Mouse (Mus musculus) cerebellum, adult 11-12 months (tissue): Measurements from ENCODE around the gene Baz1b.

Source experiments
- DNase-seq: peaks from one replicate; pipeline ENCODE4 v3.0.0; 2022

The Baz1b gene

GRCm38 (mm10) chr5:135285211-135285610, 98.1 kb downstream of the Baz1b start:
- no peak for DNase-seq

GRCm38 (mm10) chr5:135286185-135286584, 99.1 kb downstream of the Baz1b start:
- peak; percentile 39 for DNase-seq

- DNase-seq = no peak
These were observed 99.9 kb downstream of the Baz1b start for GRCm38 (mm10) chr5:135286926-135287325.

- no peak for DNase-seq
These were observed 103.6 kb downstream of the Baz1b start for GRCm38 (mm10) chr5:135290703-135291102.

GRCm38 (mm10) chr5:135291193-135291592, 104.1 kb downstream of the Baz1b start:
- no peak for DNase-seq

- DNase-seq = no peak
These were observed 104.9 kb downstream of the Baz1b start for GRCm38 (mm10) chr5:135292001-135292400.
